Mouse (Mus musculus): ENCODE data around the gene Srrm1.

Srrm1 gene

GRCm38 (mm10) chr4:135323021-135323420 lies 30.1 kb downstream of the Srrm1 start:
- H3K27me3 ChIP-seq (ENCODE audit: control insufficient read depth, insufficient read depth, low read length, poor library complexity, severe bottlenecking), result no peaks in the 10 kb centered on the region
- no peak for DNase-seq (ENCODE audit: low read depth, low spot score)
- peaks cover 34% of the 10 kb centered on the region for H3K36me3 ChIP-seq (ENCODE audit: control insufficient read depth, insufficient read depth, low read length, poor library complexity, severe bottlenecking)

- Histone ChIP-seq H3K36me3 (ENCODE audit: control insufficient read depth, insufficient read depth, low read length, poor library complexity, severe bottlenecking) (peaks cover 12% of the 10 kb centered on the region; the same call in 1 of the 2 replicates), H3K27me3 (ENCODE audit: control insufficient read depth, insufficient read depth, low read length, poor library complexity, severe bottlenecking) (no peaks in the 10 kb centered on the region)
- DNase-seq (ENCODE audit: low read depth, low spot score), result peak; percentile 89
Measured at GRCm38 (mm10) chr4:135317966-135318365, 35.2 kb downstream of the Srrm1 start.

- no peak for DNase-seq (ENCODE audit: low read depth, low spot score)
- Histone ChIP-seq H3K27me3 (ENCODE audit: control insufficient read depth, insufficient read depth, low read length, poor library complexity, severe bottlenecking) (no peaks in the 10 kb centered on the region), H3K36me3 (ENCODE audit: control insufficient read depth, insufficient read depth, low read length, poor library complexity, severe bottlenecking) (peaks cover 12% of the 10 kb centered on the region; the same call in 1 of the 2 replicates)
Measured at GRCm38 (mm10) chr4:135317539-135317938, 35.6 kb downstream of the Srrm1 start.

GRCm38 (mm10) chr4:135315287-135315686 lies 37.8 kb downstream of the Srrm1 start:
- DNase-seq (ENCODE audit: low read depth, low spot score), result peak; percentile 43
- H3K36me3 ChIP-seq (ENCODE audit: control insufficient read depth, insufficient read depth, low read length, poor library complexity, severe bottlenecking), result peaks cover 3% of the 10 kb centered on the region; the same call in 1 of the 2 replicates

GRCm38 (mm10) chr4:135314419-135314832 lies 38.7 kb downstream of the Srrm1 start:
- no peaks in the 10 kb centered on the region for H3K27me3 ChIP-seq (ENCODE audit: control insufficient read depth, insufficient read depth, low read length, poor library complexity, severe bottlenecking)
- H3K36me3 ChIP-seq (ENCODE audit: control insufficient read depth, insufficient read depth, low read length, poor library complexity, severe bottlenecking), result peaks cover 3% of the 10 kb centered on the region; the same call in 1 of the 2 replicates
- DNase-seq (ENCODE audit: low read depth, low spot score), result peak; percentile 36

More at GRCm38 (mm10) chr4:135315287-135315686, 37.8 kb downstream of the Srrm1 start:
- no peaks in the 10 kb centered on the region for H3K27me3 ChIP-seq (ENCODE audit: control insufficient read depth, insufficient read depth, low read length, poor library complexity, severe bottlenecking)

- DNase-seq (ENCODE audit: low read depth, low spot score), result peak; percentile 94
- peaks cover 3% of the 10 kb centered on the region; the same call in 1 of the 2 replicates for H3K36me3 ChIP-seq (ENCODE audit: control insufficient read depth, insufficient read depth, low read length, poor library complexity, severe bottlenecking)
Measured at GRCm38 (mm10) chr4:135313761-135314241, 39.3 kb downstream of the Srrm1 start.

GRCm38 (mm10) chr4:135313111-135313691 lies 39.9 kb downstream of the Srrm1 start:
- H3K27me3 ChIP-seq (ENCODE audit: control insufficient read depth, insufficient read depth, low read length, poor library complexity, severe bottlenecking), result no peaks in the 10 kb centered on the region
- H3K36me3 ChIP-seq (ENCODE audit: control insufficient read depth, insufficient read depth, low read length, poor library complexity, severe bottlenecking), result no peaks in the 10 kb centered on the region
- DNase-seq (ENCODE audit: low read depth, low spot score), result peak; percentile 55

More at GRCm38 (mm10) chr4:135313761-135314241, 39.3 kb downstream of the Srrm1 start:
- H3K27me3 ChIP-seq (ENCODE audit: control insufficient read depth, insufficient read depth, low read length, poor library complexity, severe bottlenecking), result no peaks in the 10 kb centered on the region

- no peak for DNase-seq (ENCODE audit: low read depth, low spot score)
- no peaks in the 10 kb centered on the region for H3K27me3 ChIP-seq (ENCODE audit: control insufficient read depth, insufficient read depth, low read length, poor library complexity, severe bottlenecking)
- H3K36me3 ChIP-seq (ENCODE audit: control insufficient read depth, insufficient read depth, low read length, poor library complexity, severe bottlenecking), result no peaks in the 10 kb centered on the region
Measured at GRCm38 (mm10) chr4:135312706-135313105, 40.4 kb downstream of the Srrm1 start.

- H3K27me3 ChIP-seq (ENCODE audit: control insufficient read depth, insufficient read depth, low read length, poor library complexity, severe bottlenecking), result no peaks in the 10 kb centered on the region
- no peaks in the 10 kb centered on the region for H3K36me3 ChIP-seq (ENCODE audit: control insufficient read depth, insufficient read depth, low read length, poor library complexity, severe bottlenecking)
- no peak for DNase-seq (ENCODE audit: low read depth, low spot score)
Measured at GRCm38 (mm10) chr4:135310371-135310770, 42.8 kb downstream of the Srrm1 start.

GRCm38 (mm10) chr4:135309726-135310125 lies 43.4 kb downstream of the Srrm1 start:
- Histone ChIP-seq H3K36me3 (ENCODE audit: control insufficient read depth, insufficient read depth, low read length, poor library complexity, severe bottlenecking) (no peaks in the 10 kb centered on the region), H3K27me3 (ENCODE audit: control insufficient read depth, insufficient read depth, low read length, poor library complexity, severe bottlenecking) (no peaks in the 10 kb centered on the region)
- no peak for DNase-seq (ENCODE audit: low read depth, low spot score)

GRCm38 (mm10) chr4:135309112-135309659 lies 43.9 kb downstream of the Srrm1 start:
- Histone ChIP-seq H3K27me3 (ENCODE audit: control insufficient read depth, insufficient read depth, low read length, poor library complexity, severe bottlenecking) (no peaks in the 10 kb centered on the region), H3K36me3 (ENCODE audit: control insufficient read depth, insufficient read depth, low read length, poor library complexity, severe bottlenecking) (no peaks in the 10 kb centered on the region)
- DNase-seq (ENCODE audit: low read depth, low spot score), result no peak

GRCm38 (mm10) chr4:135306971-135307632 lies 46.0 kb downstream of the Srrm1 start:
- no peaks in the 10 kb centered on the region for H3K36me3 ChIP-seq (ENCODE audit: control insufficient read depth, insufficient read depth, low read length, poor library complexity, severe bottlenecking)
- no peaks in the 10 kb centered on the region for H3K27me3 ChIP-seq (ENCODE audit: control insufficient read depth, insufficient read depth, low read length, poor library complexity, severe bottlenecking)
- no peak for DNase-seq (ENCODE audit: low read depth, low spot score)

GRCm38 (mm10) chr4:135306533-135306932 lies 46.6 kb downstream of the Srrm1 start:
- H3K27me3 ChIP-seq (ENCODE audit: control insufficient read depth, insufficient read depth, low read length, poor library complexity, severe bottlenecking), result no peaks in the 10 kb centered on the region
- DNase-seq (ENCODE audit: low read depth, low spot score), result no peak
- H3K36me3 ChIP-seq (ENCODE audit: control insufficient read depth, insufficient read depth, low read length, poor library complexity, severe bottlenecking), result no peaks in the 10 kb centered on the region

- Histone ChIP-seq H3K36me3 (ENCODE audit: control insufficient read depth, insufficient read depth, low read length, poor library complexity, severe bottlenecking) (no peaks in the 10 kb centered on the region), H3K27me3 (ENCODE audit: control insufficient read depth, insufficient read depth, low read length, poor library complexity, severe bottlenecking) (no peaks in the 10 kb centered on the region)
- DNase-seq (ENCODE audit: low read depth, low spot score), result no peak
Measured at GRCm38 (mm10) chr4:135302261-135302660, 50.9 kb downstream of the Srrm1 start.

- no peaks in the 10 kb centered on the region for H3K27me3 ChIP-seq (ENCODE audit: control insufficient read depth, insufficient read depth, low read length, poor library complexity, severe bottlenecking)
- DNase-seq (ENCODE audit: low read depth, low spot score), result no peak
- no peaks in the 10 kb centered on the region for H3K36me3 ChIP-seq (ENCODE audit: control insufficient read depth, insufficient read depth, low read length, poor library complexity, severe bottlenecking)
Measured at GRCm38 (mm10) chr4:135301166-135301565, 52.0 kb downstream of the Srrm1 start.
